Mouse (Mus musculus) right cerebral cortex, postnatal 36 days (tissue): ENCODE measurements around the gene Map4.
A peak's percentile ranks its signal among the peaks of the same experiment; 100 is the strongest.
"Not testable (repeated sequence)": the region's sequence is repeated elsewhere in the genome, so short reads cannot be mapped to it uniquely, and the experiment has no call there.

ENCODE experiments used
- DNase-seq, 2 experiments: peaks; one replicate each; pipeline ENCODE4 v3.0.0; 2022; ENCODE audit warnings: low spot score in 2 of 2, mixed read lengths in 1 of 2

Map4 gene

GRCm38 (mm10) chr9:110064641-110065040 lies 133.4 kb downstream of the Map4 start:
- no peak for DNase-seq

- DNase-seq: no peak
These were observed 137.5 kb downstream of the Map4 start for GRCm38 (mm10) chr9:110068745-110069144.

GRCm38 (mm10) chr9:110070358-110070757 lies 139.1 kb downstream of the Map4 start:
- no peak for DNase-seq

GRCm38 (mm10) chr9:110071011-110071410 lies 139.8 kb downstream of the Map4 start:
- no peak for DNase-seq

- peak; percentile 69 to 75 for DNase-seq
These were observed 140.6 kb downstream of the Map4 start for GRCm38 (mm10) chr9:110071843-110072242.

GRCm38 (mm10) chr9:110076468-110076867 lies 145.2 kb downstream of the Map4 start:
- not testable (repeated sequence) for DNase-seq

GRCm38 (mm10) chr9:110081066-110081465 lies 149.8 kb downstream of the Map4 start:
- DNase-seq: no peak

- DNase-seq: no peak
These were observed 153.1 kb downstream of the Map4 start for GRCm38 (mm10) chr9:110084201-110084964.

- DNase-seq: no peak
These were observed 154.4 kb downstream of the Map4 start for GRCm38 (mm10) chr9:110085693-110086092.

- DNase-seq: no peak
These were observed 162.0 kb downstream of the Map4 start for GRCm38 (mm10) chr9:110093303-110093702.

GRCm38 (mm10) chr9:110094761-110095160 lies 163.5 kb downstream of the Map4 start:
- DNase-seq: no peak

GRCm38 (mm10) chr9:110097791-110098190 lies 166.5 kb downstream of the Map4 start:
- no peak for DNase-seq

GRCm38 (mm10) chr9:110100627-110101600 lies 169.7 kb downstream of the Map4 start:
- peak; percentile 90 to 92 for DNase-seq

- DNase-seq: no peak
These were observed 185.2 kb downstream of the Map4 start for GRCm38 (mm10) chr9:110116353-110116976.

GRCm38 (mm10) chr9:110116977-110117778 lies 185.9 kb downstream of the Map4 start, which contains the start of gene Smarcc1:
TSS of gene Smarcc1 (plus strand) at chr9:110117708.
- peak; percentile 85 to 89 for DNase-seq

- no peak for DNase-seq
These were observed 186.5 kb downstream of the Map4 start, which contains the start of gene Dhx30 for GRCm38 (mm10) chr9:110117779-110118139. TSS of gene Dhx30 (minus strand) at chr9:110117830.

GRCm38 (mm10) chr9:110118249-110118648 lies 187.0 kb downstream of the Map4 start:
- DNase-seq: no peak

GRCm38 (mm10) chr9:110121424-110121823 lies 190.2 kb downstream of the Map4 start:
- DNase-seq: peak in 1 of 2 experiments; percentile 12

- no peak for DNase-seq
These were observed 192.1 kb downstream of the Map4 start for GRCm38 (mm10) chr9:110123322-110123721.

- not testable (repeated sequence) for DNase-seq
These were observed 192.8 kb downstream of the Map4 start for GRCm38 (mm10) chr9:110124008-110124540.
